Mouse (Mus musculus): ENCODE results near the gene Adgra1.

DNA sequence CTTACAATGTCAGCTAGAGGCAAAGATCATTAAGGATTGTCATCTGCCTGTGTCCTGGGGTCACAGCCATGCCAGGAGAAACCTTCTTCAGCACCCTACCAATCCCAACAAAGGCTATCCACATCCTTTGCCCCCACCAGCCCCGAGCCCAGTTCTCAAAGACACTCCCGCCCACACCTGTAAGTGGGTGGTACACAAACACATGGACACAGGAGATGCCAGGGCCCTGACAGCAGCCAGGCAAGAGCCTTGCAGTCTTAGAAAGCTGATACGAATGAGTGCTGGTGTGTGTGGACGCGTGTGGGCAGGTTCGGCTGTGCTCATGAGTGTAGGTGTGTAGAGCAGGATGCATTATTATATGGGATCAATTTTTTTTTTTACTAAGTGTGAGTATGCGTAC, 66.5 kb downstream of the Adgra1 start:
- TF ChIP-seq HCFC1 (IDR thresholded peaks at IDR 0.05; ENCODE audit: borderline replicate concordance, insufficient read depth, low read length) (no peak), ZNF384 (IDR thresholded peaks at IDR 0.05; ENCODE audit: low read depth, low read length) (no peak)

Data from ES-E14 (cell line).